19 mouse cellular contexts compared by ENCODE assay signal in the genomic region with DNA sequence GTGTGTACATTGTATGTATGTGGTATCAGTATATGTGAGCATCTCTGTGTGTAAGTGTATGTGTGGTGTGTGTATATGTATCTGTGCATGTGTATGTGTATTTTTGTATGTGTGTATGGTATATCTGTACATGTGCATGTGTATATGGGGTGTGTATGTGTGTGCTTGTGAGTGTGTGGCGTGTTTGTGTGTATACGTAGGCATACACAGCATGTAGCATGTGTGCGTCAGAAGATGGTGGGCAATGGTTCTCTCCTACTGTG. TPM values are rescaled to one million over a fixed set of nuclear protein-coding genes. Genes with fewer than 3 reads are reported as not detected.
DNase-seq lines count a peak whose midpoint lies in the region; ATAC-seq and TF ChIP-seq lines count a peak whose summit lies in the region.
"Had no signal": no experiment of that assay in that cellular context is flagged by ENCODE, and none has a peak within 500 bp of the region (broad histone marks: within the 10 kb centered on the region; RNA-seq: fewer than 3 reads in every experiment).

No protein-coding gene starts in this region.

- H3K27me3 ChIP-seq in hindbrain, postnatal 0 days (ENCODE audit: insufficient read depth, low read length), result no peaks in the 10 kb centered on the region
- H3K27me3 ChIP-seq in hindbrain, embryonic 11.5 days (ENCODE audit: control insufficient read depth, insufficient read depth, low read length), result no peaks in the 10 kb centered on the region
- no peaks in the 10 kb centered on the region for H3K27me3 ChIP-seq in midbrain, embryonic 14.5 days (ENCODE audit: control insufficient read depth, insufficient read depth, low read length)
- H3K27me3 ChIP-seq in midbrain, postnatal 0 days (ENCODE audit: insufficient read depth, low read length), result no peaks in the 10 kb centered on the region
- H3K27me3 ChIP-seq: CH12.LX, Patski had no signal

- H3K4me3 ChIP-seq in hindbrain, postnatal 0 days (ENCODE audit: low read length), result no peak overlapping the region
- H3K4me3 ChIP-seq in hindbrain, embryonic 11.5 days (ENCODE audit: low read depth, low read length), result no peak overlapping the region
- H3K4me3 ChIP-seq in midbrain, embryonic 14.5 days (replicated peaks; ENCODE audit: low read depth, low read length), result no peak overlapping the region
- H3K4me3 ChIP-seq in midbrain, postnatal 0 days (ENCODE audit: low read depth, low read length), result no peak overlapping the region
- H3K4me3 ChIP-seq: forebrain, embryonic 10.5 days; heart, adult 2 months had no signal

- H3K4me1 ChIP-seq in hindbrain, postnatal 0 days (ENCODE audit: insufficient read depth, low read length), result no peaks in the 10 kb centered on the region
- H3K4me1 ChIP-seq in hindbrain, embryonic 11.5 days (replicated peaks; ENCODE audit: control insufficient read depth, insufficient read depth, low read length), result no peaks in the 10 kb centered on the region
- peaks cover 12% of the 10 kb centered on the region; the same call in 1 of the 2 replicates for H3K4me1 ChIP-seq in midbrain, embryonic 14.5 days (ENCODE audit: control insufficient read depth, insufficient read depth, low read length)
- H3K4me1 ChIP-seq in midbrain, postnatal 0 days (ENCODE audit: insufficient read depth, low read length), result peaks cover 2% of the 10 kb centered on the region; the same call in 1 of the 2 replicates

- DNase-seq in heart, adult 11 months, result peak; percentile 27
- no peak for DNase-seq in heart, adult 8-10 months (ENCODE audit: low spot score)
- no peak for DNase-seq in hindbrain, postnatal 0 days (ENCODE audit: low spot score)
- DNase-seq in hindbrain, embryonic 11.5 days (ENCODE audit: low spot score), result no peak
- no peak for DNase-seq in midbrain, embryonic 14.5 days
- DNase-seq in midbrain, postnatal 0 days (ENCODE audit: low spot score), result no peak
- DNase-seq: adrenal gland, postnatal 10 days; adrenal gland, postnatal 36 days; B cell, adult 2 months; cerebellum, adult 18-20 months; cerebellum, adult 9-10 months; cerebellum, postnatal 14 days; gastrocnemius, postnatal 25 days; heart, adult 2 months had no signal

- no peak for TF ChIP-seq CTCF in hindbrain, postnatal 0 days (IDR thresholded peaks at IDR 0.05; ENCODE audit: low read depth)
- no peak for TF ChIP-seq CTCF in midbrain, postnatal 0 days (IDR thresholded peaks at IDR 0.05)

- 86% methylated on average over 3 of the region's 3 CpGs for WGBS in hindbrain, postnatal 0 days
- WGBS in hindbrain, embryonic 11.5 days, result 87% methylated on average over 3 of the region's 3 CpGs
- whole genome bisulfite sequencing in midbrain, embryonic 14.5 days, result 94% methylated on average over 3 of the region's 3 CpGs
- WGBS in midbrain, postnatal 0 days, result 89% methylated on average over 3 of the region's 3 CpGs

- no peak overlapping the region for H3K9ac ChIP-seq in hindbrain, postnatal 0 days (replicated peaks; ENCODE audit: low read length)
- H3K9ac ChIP-seq in hindbrain, embryonic 11.5 days (ENCODE audit: low read depth, low read length), result no peak overlapping the region
- H3K9ac ChIP-seq in midbrain, embryonic 14.5 days (replicated peaks; ENCODE audit: low read length), result no peak overlapping the region; the same call in 1 of the 2 replicates
- no peak overlapping the region for H3K9ac ChIP-seq in midbrain, postnatal 0 days (replicated peaks; ENCODE audit: low read length, poor library complexity, severe bottlenecking)

- no peak overlapping the region for H3K27ac ChIP-seq in hindbrain, postnatal 0 days
- H3K27ac ChIP-seq in hindbrain, embryonic 11.5 days (ENCODE audit: low read depth, low read length), result no peak overlapping the region
- no peak overlapping the region for H3K27ac ChIP-seq in midbrain, embryonic 14.5 days (replicated peaks; ENCODE audit: low read depth, low read length)
- H3K27ac ChIP-seq in midbrain, postnatal 0 days (ENCODE audit: low read depth, low read length), result no peak overlapping the region
- H3K27ac ChIP-seq: forebrain, embryonic 10.5 days; heart, adult 2 months had no signal

- no peak overlapping the region for H3K4me2 ChIP-seq in hindbrain, postnatal 0 days (ENCODE audit: low read depth, low read length)
- H3K4me2 ChIP-seq in hindbrain, embryonic 11.5 days (replicated peaks; ENCODE audit: low read depth, low read length), result no peak overlapping the region
- H3K4me2 ChIP-seq in midbrain, embryonic 14.5 days (ENCODE audit: low read length), result no peak overlapping the region
- no peak overlapping the region for H3K4me2 ChIP-seq in midbrain, postnatal 0 days (ENCODE audit: low read depth, low read length, poor library complexity, severe bottlenecking)
- H3K4me2 ChIP-seq: heart, embryonic 11.5 days had no signal

- H3K36me3 ChIP-seq in hindbrain, postnatal 0 days (ENCODE audit: insufficient read depth, low read length), result no peaks in the 10 kb centered on the region
- H3K36me3 ChIP-seq in hindbrain, embryonic 11.5 days (ENCODE audit: control insufficient read depth, insufficient read depth, low read length), result no peaks in the 10 kb centered on the region
- H3K36me3 ChIP-seq in midbrain, embryonic 14.5 days (ENCODE audit: control insufficient read depth, insufficient read depth, low read length), result no peaks in the 10 kb centered on the region
- H3K36me3 ChIP-seq in midbrain, postnatal 0 days (ENCODE audit: insufficient read depth, low read length), result no peaks in the 10 kb centered on the region
- H3K36me3 ChIP-seq: forebrain, embryonic 10.5 days; G1E had no signal

- 0 out of 2 replicates have a peak, but pooled peaks have one; percentile 40 for ATAC-seq in hindbrain, postnatal 0 days
- no peak for ATAC-seq in hindbrain, embryonic 11.5 days (ENCODE audit: low FRiP score)
- ATAC-seq in midbrain, embryonic 14.5 days (ENCODE audit: low FRiP score, low TSS enrichment), result peak; percentile 20; the same call in 1 of the 2 replicates
- no peak; the same call in 1 of the 2 replicates for ATAC-seq in midbrain, postnatal 0 days (ENCODE audit: low FRiP score)
- ATAC-seq: Patski had no signal

- no peaks in the 10 kb centered on the region for H3K9me3 ChIP-seq in hindbrain, postnatal 0 days (ENCODE audit: low read length)
- no peaks in the 10 kb centered on the region for H3K9me3 ChIP-seq in hindbrain, embryonic 11.5 days (ENCODE audit: control insufficient read depth, low read length)
- H3K9me3 ChIP-seq in midbrain, embryonic 14.5 days (ENCODE audit: control insufficient read depth, low read length), result no peaks in the 10 kb centered on the region
- no peaks in the 10 kb centered on the region for H3K9me3 ChIP-seq in midbrain, postnatal 0 days (ENCODE audit: low read length)
- H3K9me3 ChIP-seq: forebrain, embryonic 10.5 days; G1E had no signal

RNA-seq across cellular contexts. Expression of a gene that starts 20.1 kb away (rescaled TPM):
- 100 to 1,000 TPM in 1 of 4 experiments, 10 to 100 TPM in 3; 68.5 to 102 (median 93.4) TPM for total RNA-seq in heart, adult 8-10 months (2022)
- 3.7 and 10.1 TPM in 2 replicates for total RNA-seq in hindbrain, postnatal 0 days (2014; rRNA removed)
- polyA plus RNA-seq in hindbrain, postnatal 0 days (2015; fragmentation: Nextera tagmentation; extraction: Ambion mirVana), result 24.5 and 27.9 TPM in 2 replicates
- polyA plus RNA-seq in hindbrain, embryonic 11.5 days (2014; fragmentation: Nextera tagmentation; extraction: Ambion mirVana), result 29.8 and 31.8 TPM in 2 replicates
- 23.0 and 23.8 TPM in 2 replicates for polyA plus RNA-seq in midbrain, embryonic 14.5 days (2014; fragmentation: Nextera tagmentation; extraction: Ambion mirVana)
- 8.8 TPM in 2 replicates for total RNA-seq in midbrain, postnatal 0 days (2014; rRNA removed)
- polyA plus RNA-seq in midbrain, postnatal 0 days (2015; fragmentation: Nextera tagmentation; extraction: Ambion mirVana), result 19.2 and 20.2 TPM in 2 replicates

Comparison
In these comparisons a context has a peak if more than half of its experiments do, and no peak if none do; other contexts are left out.
1. ATAC-seq: peak in hindbrain, postnatal 0 days (single experiment) and midbrain, embryonic 14.5 days (single experiment); none in hindbrain, embryonic 11.5 days (single experiment) and midbrain, postnatal 0 days (single experiment).